Mouse (Mus musculus): Measurements from ENCODE around the gene Abhd16b.
"Not testable (repeated sequence)": the region's sequence is repeated elsewhere in the genome, so short reads cannot be mapped to it uniquely, and the experiment has no call there.

Abhd16b gene

GRCm38 (mm10) chr2:181487338-181488277 lies 5.4 kb upstream of the Abhd16b start:
- no peak for DNase-seq

GRCm38 (mm10) chr2:181491432-181492205 lies 1.4 kb upstream of the Abhd16b start:
- DNase-seq: no peak

GRCm38 (mm10) chr2:181492206-181492605 lies 800 bp upstream of the Abhd16b start:
- no peak for DNase-seq

DNA sequence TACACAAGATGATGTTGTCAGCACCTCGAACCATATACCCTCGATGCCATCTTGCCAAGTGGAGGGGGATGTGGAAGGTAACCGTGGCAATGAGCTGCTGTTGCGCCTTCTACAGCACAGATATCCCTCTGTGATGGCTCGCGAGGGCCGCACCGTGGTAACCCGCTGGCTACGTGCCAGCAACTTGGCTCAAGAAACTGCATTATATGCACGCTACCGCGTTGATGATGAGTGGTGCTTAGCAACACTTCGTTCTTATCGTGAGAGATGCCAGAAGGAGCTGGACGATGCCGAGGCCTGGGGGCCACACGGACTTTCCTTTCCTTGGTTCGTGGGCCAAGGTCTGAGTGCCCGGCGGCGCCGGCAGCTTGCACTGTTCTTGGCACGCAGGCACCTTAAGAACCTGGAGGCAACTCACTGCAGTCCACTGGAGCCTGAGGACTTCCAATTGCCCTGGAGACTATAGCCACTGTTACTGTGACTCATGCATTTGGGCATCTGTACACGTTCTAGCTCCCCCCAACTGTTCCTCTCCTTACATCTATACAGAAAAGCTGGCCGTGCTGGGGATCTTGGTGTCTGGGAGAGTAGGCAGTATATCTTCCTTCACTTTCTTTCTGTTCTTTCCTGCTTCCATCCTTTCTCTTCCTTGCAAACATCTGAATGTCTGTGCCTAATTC lies 1.4 kb downstream of the Abhd16b start:
- DNase-seq: no peak

GRCm38 (mm10) chr2:181495845-181496244 lies 2.8 kb downstream of the Abhd16b start:
- not testable (repeated sequence) for DNase-seq

- peak; percentile 65 for DNase-seq
Measured at GRCm38 (mm10) chr2:181496281-181496680, 3.3 kb downstream of the Abhd16b start.

DNA sequence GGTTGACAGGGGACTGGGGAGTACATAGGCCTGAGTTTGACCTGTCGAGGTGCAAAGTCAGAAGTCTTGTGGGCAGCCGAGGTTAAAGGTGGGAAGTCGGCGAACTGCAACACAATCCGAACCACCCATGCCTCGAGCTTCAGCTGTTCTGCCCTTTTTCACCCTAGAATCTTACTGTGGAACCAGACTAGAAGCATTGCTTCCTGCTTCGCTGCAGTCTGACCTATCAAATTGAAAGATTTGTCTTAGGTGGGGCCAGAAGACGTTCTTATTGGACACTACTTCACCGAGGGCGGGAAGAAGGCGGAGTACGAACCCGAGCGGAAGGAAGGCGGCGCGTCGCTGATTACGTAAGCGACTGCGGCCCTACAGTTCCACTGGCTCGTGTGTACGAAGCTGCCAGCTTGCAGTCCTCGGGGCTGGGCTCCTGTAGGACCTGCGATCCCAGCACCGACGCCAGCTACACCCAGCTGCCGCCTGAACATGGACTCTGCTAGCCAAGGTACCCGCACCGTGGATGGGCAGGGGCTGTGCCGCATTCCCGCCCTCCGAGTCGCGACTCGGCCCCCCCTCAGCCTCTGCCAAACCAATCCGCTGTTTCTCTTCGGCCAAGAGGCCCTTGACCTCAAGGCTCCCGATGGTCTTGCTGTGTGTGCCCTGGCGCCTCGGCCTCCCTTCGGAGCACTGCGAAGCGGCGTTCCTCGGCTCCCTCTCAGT lies 4.0 kb downstream of the Abhd16b start, which contains the start of gene Tpd52l2:
TSS of gene Tpd52l2 (plus strand) at position 312 of the 717 bp plus-strand sequence.
- peak; percentile 91 for DNase-seq

GRCm38 (mm10) chr2:181497548-181497875 lies 4.5 kb downstream of the Abhd16b start:
- DNase-seq: peak; percentile 29

DNA sequence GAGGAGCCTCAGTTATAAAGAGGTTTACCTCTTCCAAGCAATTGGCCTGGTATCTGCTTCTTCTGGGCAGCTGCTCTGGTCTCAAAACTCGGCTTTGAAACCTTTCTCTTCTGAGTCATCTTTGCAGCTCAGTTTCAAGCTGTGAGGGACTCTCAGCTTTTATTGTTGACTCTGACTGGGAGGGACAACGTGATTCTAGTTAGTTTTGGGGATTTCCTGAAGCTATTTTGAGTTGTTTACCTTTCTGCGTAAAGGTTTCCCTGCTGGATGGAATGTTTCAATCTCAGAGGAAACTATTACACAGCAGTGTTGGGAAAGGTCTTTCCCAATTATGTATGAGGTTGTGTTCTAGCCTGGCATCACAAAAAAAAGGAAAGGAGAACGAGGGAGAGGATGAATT lies 5.6 kb downstream of the Abhd16b start:
- DNase-seq: no peak

DNA sequence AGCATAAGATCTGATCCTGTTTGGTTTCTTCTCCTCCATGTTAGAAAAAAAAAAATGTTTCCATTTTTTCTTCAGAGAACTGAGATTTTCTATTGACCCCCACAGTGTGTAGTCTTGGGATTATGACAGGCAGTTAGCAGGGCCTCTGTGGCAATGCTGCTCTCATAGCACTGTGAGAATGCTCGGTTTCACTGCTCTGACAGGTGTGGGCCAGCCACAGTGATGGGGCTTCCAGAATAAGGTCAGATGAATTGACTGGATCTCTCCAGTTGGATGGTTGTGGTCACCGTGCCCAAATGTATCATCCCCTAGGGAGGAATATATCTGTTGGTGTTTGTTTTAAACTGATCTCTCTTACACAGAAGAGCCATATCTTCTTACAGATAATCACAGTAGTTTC lies 16.2 kb downstream of the Abhd16b start:
- DNase-seq: no peak

DNA sequence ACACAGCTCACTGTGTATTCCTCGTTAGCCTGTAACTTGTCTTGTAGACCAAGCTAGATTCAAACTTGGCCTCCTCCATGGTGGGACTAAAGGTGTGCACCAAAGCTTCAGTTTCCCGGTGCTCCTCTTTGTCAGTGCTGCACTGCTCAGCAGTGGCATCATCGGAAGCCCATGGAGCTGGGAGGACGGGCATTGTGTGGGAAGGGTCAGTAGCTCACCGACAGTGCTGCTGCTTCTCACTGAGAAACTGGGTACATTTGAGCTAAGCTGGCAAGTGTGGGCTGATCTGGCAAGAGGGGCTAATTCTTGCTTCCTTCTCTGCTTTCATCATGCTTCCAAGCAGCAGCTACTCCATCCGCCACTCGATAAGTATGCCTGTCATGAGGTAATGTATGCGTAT lies 18.2 kb downstream of the Abhd16b start:
- no peak for DNase-seq

DNA sequence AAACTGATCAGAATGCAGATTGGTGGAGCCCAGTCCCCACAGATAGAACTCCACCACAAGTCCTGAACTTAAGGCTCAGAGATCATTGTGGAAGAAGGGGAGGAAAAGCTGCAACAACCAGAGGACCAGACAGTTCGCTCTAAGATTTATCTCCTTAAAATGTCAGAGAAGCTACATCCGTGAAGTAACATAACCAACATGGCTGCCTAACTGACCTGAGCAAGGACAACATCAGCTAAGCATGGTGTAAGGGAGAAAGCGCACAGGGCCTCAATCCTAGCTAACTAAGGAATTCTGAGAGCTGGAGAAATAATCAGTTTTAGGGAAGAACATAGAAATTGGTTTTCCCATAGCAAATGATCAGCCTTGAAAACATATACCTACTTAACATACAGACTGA lies 26.2 kb downstream of the Abhd16b start:
- no peak for DNase-seq

- DNase-seq: peak; percentile 97
Measured at GRCm38 (mm10) chr2:181520118-181520935, 27.3 kb downstream of the Abhd16b start, which contains the start of gene Dnajc5. TSS of gene Dnajc5 (plus strand) at chr2:181520485.

DNA sequence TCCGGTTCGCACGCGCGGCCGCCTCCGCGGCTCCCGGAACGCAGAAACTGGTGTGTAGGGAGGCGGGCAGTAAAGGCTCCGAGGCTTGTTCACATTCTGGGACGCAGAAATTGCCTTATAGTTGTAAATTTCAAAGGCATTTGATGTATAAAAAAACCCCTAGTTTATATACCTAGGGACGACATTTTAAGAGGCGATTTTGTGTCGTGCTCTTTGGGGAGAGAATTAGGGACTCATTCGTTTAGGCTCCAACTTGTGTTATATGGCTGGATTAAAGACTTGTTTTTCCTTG lies 27.9 kb downstream of the Abhd16b start:
- no peak for DNase-seq

- no peak for DNase-seq
Measured at GRCm38 (mm10) chr2:181521491-181521890, 28.5 kb downstream of the Abhd16b start.

DNA sequence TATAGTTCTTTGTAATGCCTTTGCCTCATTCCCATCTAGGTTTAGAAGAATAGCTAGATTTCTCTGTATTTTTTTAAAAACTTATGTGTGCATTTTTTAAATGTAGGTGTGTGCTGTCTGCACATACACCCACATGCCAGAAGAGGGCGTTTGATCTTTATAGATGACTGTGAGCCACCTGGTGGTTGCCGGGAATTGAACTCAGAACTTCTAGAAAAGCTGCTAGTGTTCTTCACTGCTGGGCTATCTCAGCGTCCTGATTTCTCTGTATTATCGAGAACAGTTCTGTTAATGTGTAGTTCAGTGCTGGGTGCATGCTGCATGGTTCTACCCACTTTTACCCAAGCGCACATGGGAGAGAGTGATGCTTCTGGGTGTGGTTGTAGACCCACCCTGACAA lies 29.8 kb downstream of the Abhd16b start:
- peak; percentile 32 for DNase-seq

GRCm38 (mm10) chr2:181525526-181525925 lies 32.5 kb downstream of the Abhd16b start:
- DNase-seq: no peak

- DNase-seq: no peak
Measured at GRCm38 (mm10) chr2:181529076-181529475, 36.1 kb downstream of the Abhd16b start.

DNA sequence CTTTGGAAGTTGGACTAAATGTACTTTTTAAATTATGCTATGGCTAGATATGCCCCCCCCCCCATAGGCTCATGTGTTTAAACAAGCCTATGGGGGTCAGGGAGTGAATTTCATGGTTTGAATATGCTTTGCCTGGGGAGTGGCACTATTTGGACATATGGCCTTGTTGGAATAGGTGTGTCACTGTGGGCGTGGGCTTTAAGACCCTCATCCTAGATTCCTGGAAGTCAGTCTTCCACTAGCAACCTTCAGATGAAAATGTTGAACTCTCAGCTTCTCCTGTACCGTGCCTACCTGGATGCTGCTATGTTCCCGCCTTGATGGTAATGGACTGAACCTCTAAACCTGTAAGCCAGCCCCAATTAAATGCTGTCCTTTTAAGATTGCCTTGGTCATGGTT lies 39.6 kb downstream of the Abhd16b start:
- no peak for DNase-seq

GRCm38 (mm10) chr2:181536410-181536809 lies 43.4 kb downstream of the Abhd16b start:
- DNase-seq: no peak

DNA sequence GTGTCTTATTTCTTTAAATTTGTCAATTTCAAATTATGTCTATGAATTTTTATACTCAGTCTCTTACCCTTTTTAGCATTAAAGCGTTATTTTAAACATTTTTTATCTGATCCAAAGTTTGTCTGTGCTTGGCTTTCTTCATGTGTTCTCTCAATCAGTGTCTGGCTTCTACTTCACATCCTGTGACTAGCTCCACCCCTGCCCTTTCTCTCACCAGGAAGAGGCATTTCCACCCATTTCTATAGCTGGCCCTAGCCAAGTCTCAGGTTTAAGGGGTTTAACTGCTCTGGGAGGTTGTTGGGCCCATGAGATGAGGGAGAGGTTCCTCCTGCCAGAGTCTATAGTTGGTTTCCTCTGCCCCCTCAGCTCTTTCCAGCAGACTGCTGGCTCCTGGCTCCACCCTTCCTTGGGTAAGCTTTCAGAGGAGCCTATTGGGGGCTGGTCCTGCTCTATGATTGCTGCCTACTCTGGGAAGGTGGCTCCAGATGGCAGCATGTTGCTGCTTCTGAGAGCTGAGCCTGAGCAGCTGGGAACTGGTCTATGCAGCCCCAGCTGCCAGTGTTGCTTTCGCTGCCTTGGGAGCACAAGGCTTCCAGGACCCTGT lies 44.5 kb downstream of the Abhd16b start:
- peak; percentile 51 for DNase-seq

Data from right cerebral cortex, postnatal 14 days (tissue).